Mouse (Mus musculus) embryonic facial prominence, embryonic 14.5 days (tissue): ENCODE measurements around the gene Klk10. TPM values are rescaled to one million over a fixed set of nuclear protein-coding genes. Genes with fewer than 3 reads are reported as not detected.

ENCODE experiments used
- ATAC-seq: fragments of 200-750 bp; cut with Nextera tagmentation; 2 replicates; pipeline ENCODE4 v1.8.0; 2017; ENCODE audit warnings: low read depth, moderate number of reproducible peaks, moderate TSS enrichment
- DNase-seq: peaks from one replicate; pipeline ENCODE4 v3.0.0-alpha.2; 2015; ENCODE audit warnings: low spot score
- H3K27ac ChIP-seq: fragments of 300-500 bp; sonication (generic); replicated peaks from 2 replicates; pipeline ENCODE4 v1.5.1; 2014; ENCODE audit warnings: low read depth, mild to moderate bottlenecking, low read length, moderate library complexity
- H3K27me3 ChIP-seq: fragments of 300-500 bp; sonication (generic); replicated peaks from 2 replicates; pipeline ENCODE4 v1.6.1; 2014; ENCODE audit warnings: low read length; ENCODE audit not compliant: control insufficient read depth, insufficient read depth
- H3K36me3 ChIP-seq: fragments of 300-500 bp; sonication (generic); 2 replicates; pipeline ENCODE4 v1.6.1; 2014; ENCODE audit warnings: low read length, mixed read lengths; ENCODE audit not compliant: control insufficient read depth, insufficient read depth
- H3K4me1 ChIP-seq: fragments of 300-500 bp; sonication (generic); 2 replicates; pipeline ENCODE4 v1.6.1; 2014; ENCODE audit warnings: antibody characterized with exemption, low read length; ENCODE audit not compliant: control insufficient read depth, insufficient read depth
- H3K4me2 ChIP-seq: fragments of 300-500 bp; sonication (generic); 2 replicates; pipeline ENCODE4 v1.6.1; 2014; ENCODE audit warnings: low read depth, mild to moderate bottlenecking, low read length, moderate library complexity, mixed read lengths
- H3K4me3 ChIP-seq: fragments of 300-500 bp; sonication (generic); 2 replicates; pipeline ENCODE4 v1.5.1; 2014; ENCODE audit warnings: low read depth, mild to moderate bottlenecking, low read length
- H3K9ac ChIP-seq: fragments of 300-500 bp; sonication (generic); 2 replicates; pipeline ENCODE4 v1.6.1; 2014; ENCODE audit warnings: low read depth, mild to moderate bottlenecking, low read length, moderate library complexity, mixed read lengths
- H3K9me3 ChIP-seq: fragments of 300-500 bp; sonication (generic); 2 replicates; pipeline ENCODE4 v1.6.1; 2016; ENCODE audit warnings: low read length; ENCODE audit not compliant: control insufficient read depth
- WGBS: fragments of 180-500 bp; shearing (Covaris S2); extraction: QIAGEN DNeasy Blood & Tissue Kit; methylation state at CpG from one replicate; pipeline ENCODE4 v1.1.7; 2014; 5-methylcytosine and 5-hydroxymethylcytosine counted together
- polyA plus RNA-seq: library from polyadenylated mRNA; unstranded; fragments of >200 nt; fragmentation: Nextera tagmentation; extraction: Ambion mirVana; gene quantifications from 2 replicates; pipeline ENCODE4 v1.2.1, GENCODE M21; 2014

Klk10 gene
- polyA plus RNA-seq, 1 experiment from 2014 or later = 17.2 TPM

DNA sequence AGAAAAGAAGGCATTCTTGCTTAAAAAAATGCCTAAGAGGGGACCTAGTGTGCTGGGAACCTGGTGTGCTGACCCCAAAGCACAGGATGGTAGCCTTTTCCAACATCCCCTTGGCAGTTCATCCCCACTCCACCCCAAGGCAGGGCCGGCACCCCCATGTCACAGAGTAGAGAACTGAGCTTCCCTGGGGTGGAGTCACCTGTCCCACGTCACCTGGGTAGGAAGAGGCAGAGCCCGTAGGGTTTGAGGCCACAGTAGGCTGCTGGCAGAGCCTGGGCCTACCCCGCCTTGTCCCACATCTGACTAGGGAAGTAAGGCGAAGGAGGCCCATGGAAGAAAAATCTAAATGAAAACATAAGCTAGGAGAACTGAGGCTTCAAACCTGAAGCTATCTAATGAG is 6.5 kb upstream of the Klk10 start, which contains the start of gene Klk11:
Klk11 (plus strand) TSS at position 241 of the 400 bp plus-strand sequence.
- Histone ChIP-seq H3K27me3 (no peaks in the 10 kb centered on the region), H3K4me3 (no peak within 1 kb of the TSS), H3K9ac (no peak within 1 kb of the TSS; the same call in 1 of the 2 replicates), H3K4me1 (0 out of 2 replicates have a peak, but pooled peaks cover 2% of the 10 kb centered on the region), H3K4me2 (no peak within 1 kb of the TSS), H3K36me3 (no peaks in the 10 kb centered on the region), H3K9me3 (no peaks in the 10 kb centered on the region), H3K27ac (peak within 1 kb of the TSS; percentile 65; the same call in 1 of the 2 replicates)
- ATAC-seq (no peak), DNase-seq (no peak)
- WGBS = 86% methylated on average over 5 of the region's 5 CpGs

DNA sequence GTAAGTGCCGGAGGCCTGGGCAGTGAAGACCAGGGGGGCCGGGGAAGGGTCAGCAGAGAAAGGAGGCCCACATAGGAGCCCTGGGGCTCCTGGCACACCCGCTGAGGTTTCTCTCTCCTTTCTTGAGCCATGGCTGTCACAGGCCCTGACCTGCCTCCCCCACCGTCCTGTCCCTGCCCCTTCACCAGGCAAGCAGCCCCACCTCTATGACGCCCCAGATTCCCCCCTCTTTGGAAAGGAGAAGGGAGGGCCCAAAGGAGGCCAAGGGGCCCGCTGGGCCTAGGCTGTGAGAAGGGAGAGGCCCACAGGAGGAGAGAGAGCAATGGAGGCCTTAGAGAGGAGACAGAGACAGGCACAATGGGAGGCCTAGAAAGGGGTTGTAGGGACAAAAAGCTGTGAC is 6.0 kb upstream of the Klk10 start:
- Histone ChIP-seq H3K4me2 (no peak overlapping the region), H3K27ac (peak overlapping the region; percentile 65; the same call in 1 of the 2 replicates), H3K27me3 (no peaks in the 10 kb centered on the region), H3K4me1 (0 out of 2 replicates have a peak, but pooled peaks cover 2% of the 10 kb centered on the region), H3K36me3 (no peaks in the 10 kb centered on the region), H3K9me3 (no peaks in the 10 kb centered on the region), H3K4me3 (no peak overlapping the region), H3K9ac (no peak overlapping the region; the same call in 1 of the 2 replicates)
- DNase-seq = no peak
- peak; percentile 62 for ATAC-seq
- WGBS = 39% methylated on average over 5 of the region's 6 CpGs

DNA sequence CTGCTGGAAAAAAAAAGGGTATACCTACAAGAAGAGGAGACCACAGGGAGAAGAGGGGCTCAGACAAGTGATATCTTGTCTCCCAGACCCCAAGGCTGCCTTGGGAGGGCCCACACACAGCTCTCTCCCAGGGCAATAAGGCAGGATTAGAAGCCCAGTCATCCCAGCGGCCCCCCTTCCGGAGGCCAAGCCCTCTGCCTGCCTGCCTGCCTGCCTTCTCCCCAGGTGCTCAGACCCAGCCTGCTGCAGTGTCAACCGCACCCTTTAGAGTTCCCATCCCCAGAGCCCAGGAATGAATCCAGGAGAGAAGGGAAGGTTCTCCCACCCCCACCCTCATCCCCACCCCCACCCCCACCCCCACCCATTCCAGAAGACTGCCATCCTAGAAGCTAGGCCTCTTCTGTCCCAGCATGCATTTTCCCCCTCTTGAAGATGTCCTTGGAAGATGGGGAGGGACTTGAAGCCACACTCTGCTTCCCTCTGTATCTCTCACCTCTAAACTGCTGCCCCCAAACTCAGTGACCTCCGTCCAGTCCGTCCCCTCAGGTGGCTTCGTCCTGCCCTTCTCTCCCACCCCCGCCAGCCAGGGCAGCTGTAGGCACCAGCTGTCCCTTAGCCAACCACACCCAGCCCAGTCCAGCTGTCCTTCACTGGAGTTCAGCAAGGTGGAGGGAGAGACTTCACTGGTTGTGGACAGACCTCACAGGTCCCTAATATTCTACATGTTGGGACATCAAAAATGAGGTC is 5.4 kb upstream of the Klk10 start:
- Histone ChIP-seq H3K27me3 (no peaks in the 10 kb centered on the region), H3K36me3 (no peaks in the 10 kb centered on the region), H3K4me2 (no peak overlapping the region), H3K4me1 (0 out of 2 replicates have a peak, but pooled peaks cover 2% of the 10 kb centered on the region), H3K9ac (no peak overlapping the region), H3K4me3 (no peak overlapping the region), H3K27ac (no peak overlapping the region), H3K9me3 (no peaks in the 10 kb centered on the region)
- ATAC-seq (peak; percentile 71), DNase-seq (no peak)
- 49% methylated on average over 6 of the region's 7 CpGs for WGBS

DNA sequence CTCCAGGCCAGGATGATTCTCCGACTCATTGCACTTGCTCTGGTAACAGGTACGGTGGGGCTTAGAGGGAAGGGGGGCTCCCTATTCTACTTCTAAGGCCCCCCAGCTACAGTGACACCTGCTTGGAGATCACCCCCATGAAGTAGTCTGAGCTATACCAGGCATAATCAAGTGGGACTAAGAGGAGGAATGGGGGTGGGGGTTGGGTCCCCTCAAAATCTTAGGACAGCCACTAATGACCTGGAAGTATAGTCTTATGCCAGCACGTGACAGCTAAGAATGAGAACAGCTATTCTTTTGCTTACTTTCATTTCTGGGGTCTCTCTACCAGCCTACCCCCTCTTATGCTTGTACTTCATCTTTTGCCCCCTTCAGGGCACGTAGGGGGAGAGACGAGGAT is 4.3 kb upstream of the Klk10 start:
- H3K36me3 ChIP-seq = no peaks in the 10 kb centered on the region
- no peaks in the 10 kb centered on the region for H3K27me3 ChIP-seq
- 78% methylated on average over 5 of the region's 5 CpGs for WGBS
- H3K4me3 ChIP-seq = no peak overlapping the region
- 0 out of 2 replicates have a peak, but pooled peaks cover 2% of the 10 kb centered on the region for H3K4me1 ChIP-seq
- H3K4me2 ChIP-seq = no peak overlapping the region
- H3K9ac ChIP-seq = no peak overlapping the region
- DNase-seq = no peak
- no peak for ATAC-seq
- H3K9me3 ChIP-seq = no peaks in the 10 kb centered on the region
- H3K27ac ChIP-seq = no peak overlapping the region

DNA sequence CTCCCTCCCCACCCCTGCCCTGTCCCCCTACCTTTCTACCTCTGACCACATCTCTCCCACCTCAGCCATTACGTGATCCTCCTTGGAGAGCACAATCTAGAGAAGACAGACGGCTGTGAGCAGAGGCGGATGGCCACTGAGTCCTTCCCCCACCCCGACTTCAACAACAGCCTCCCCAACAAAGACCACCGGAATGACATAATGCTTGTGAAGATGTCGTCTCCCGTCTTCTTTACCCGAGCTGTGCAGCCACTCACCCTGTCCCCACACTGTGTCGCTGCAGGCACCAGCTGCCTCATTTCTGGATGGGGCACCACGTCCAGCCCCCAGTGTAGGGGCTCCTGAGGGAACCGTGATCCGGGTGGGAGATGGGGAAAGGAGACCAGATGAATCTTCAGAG is 3.4 kb upstream of the Klk10 start:
- Histone ChIP-seq H3K4me3 (no peak overlapping the region), H3K9me3 (no peaks in the 10 kb centered on the region), H3K27me3 (no peaks in the 10 kb centered on the region), H3K27ac (no peak overlapping the region), H3K9ac (no peak overlapping the region), H3K36me3 (no peaks in the 10 kb centered on the region), H3K4me1 (0 out of 2 replicates have a peak, but pooled peaks cover 2% of the 10 kb centered on the region), H3K4me2 (no peak overlapping the region)
- ATAC-seq (no peak), DNase-seq (no peak)
- 83% methylated on average over 12 of the region's 12 CpGs for WGBS

DNA sequence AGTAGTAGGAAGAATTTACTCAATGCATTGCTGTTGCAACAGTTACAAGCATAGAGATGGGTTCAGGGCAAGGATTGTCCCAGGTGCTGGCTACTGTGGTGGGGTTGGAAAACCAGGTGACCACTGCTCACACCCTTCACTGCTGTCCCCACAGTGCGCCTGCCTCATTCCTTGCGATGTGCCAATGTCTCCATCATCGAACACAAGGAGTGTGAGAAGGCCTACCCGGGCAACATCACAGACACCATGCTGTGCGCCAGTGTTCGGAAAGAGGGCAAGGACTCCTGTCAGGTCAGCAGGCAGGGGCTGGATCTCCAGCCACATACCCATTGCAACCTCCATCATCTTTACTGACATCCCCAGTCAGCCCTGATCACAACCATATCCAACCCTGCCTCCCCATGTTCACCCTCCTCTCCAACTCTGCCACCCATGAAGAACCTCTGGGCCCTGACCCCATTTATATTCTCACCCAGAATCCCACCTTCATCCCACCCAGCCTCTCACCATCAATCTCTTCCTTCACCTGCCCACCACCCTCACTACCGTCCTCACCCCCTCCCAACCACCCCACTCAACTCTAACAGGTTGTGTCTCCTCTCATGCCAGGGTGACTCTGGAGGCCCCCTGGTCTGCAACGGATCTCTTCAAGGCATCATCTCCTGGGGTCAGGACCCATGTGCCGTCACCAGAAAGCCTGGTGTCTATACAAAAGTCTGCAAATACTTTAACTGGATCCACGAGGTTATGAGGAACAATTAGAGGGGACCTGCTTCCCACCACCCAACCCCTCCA is 2.5 kb upstream of the Klk10 start:
- Histone ChIP-seq H3K27me3 (peaks cover 5% of the 10 kb centered on the region; the same call in 1 of the 2 replicates), H3K4me2 (no peak overlapping the region), H3K4me1 (0 out of 2 replicates have a peak, but pooled peaks cover 2% of the 10 kb centered on the region), H3K9me3 (no peaks in the 10 kb centered on the region), H3K36me3 (no peaks in the 10 kb centered on the region), H3K9ac (no peak overlapping the region), H3K4me3 (no peak overlapping the region), H3K27ac (no peak overlapping the region)
- no peak for DNase-seq
- 86% methylated on average over 10 of the region's 10 CpGs for WGBS
- no peak for ATAC-seq

DNA sequence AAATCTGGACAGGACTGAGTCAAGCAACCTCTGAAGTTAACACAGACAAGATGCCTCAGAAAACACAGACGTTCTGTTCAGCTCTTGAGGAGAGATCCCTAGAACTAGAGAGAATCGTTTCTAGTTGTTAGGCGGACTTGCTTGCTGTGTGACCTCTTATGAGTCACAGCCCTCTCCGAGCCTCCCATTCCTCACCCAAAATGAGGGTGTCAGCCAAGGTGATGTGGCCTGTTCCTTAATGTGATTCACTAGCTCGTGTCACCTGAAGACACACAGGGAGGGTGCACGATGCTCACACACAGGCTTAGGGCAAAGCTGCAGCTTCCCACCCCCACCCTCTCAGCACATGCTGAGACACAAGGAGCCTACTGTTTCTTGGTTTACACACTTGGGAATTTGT is 594 bp upstream of the Klk10 start:
- WGBS = 48% methylated on average over 5 of the region's 6 CpGs
- Histone ChIP-seq H3K9me3 (no peaks in the 10 kb centered on the region), H3K36me3 (no peaks in the 10 kb centered on the region), H3K4me2 (no peak overlapping the region), H3K9ac (no peak overlapping the region), H3K4me1 (no peaks in the 10 kb centered on the region), H3K27ac (no peak overlapping the region), H3K27me3 (peaks cover 8% of the 10 kb centered on the region; the same call in 1 of the 2 replicates), H3K4me3 (no peak overlapping the region)
- DNase-seq (no peak), ATAC-seq (no peak)

DNA sequence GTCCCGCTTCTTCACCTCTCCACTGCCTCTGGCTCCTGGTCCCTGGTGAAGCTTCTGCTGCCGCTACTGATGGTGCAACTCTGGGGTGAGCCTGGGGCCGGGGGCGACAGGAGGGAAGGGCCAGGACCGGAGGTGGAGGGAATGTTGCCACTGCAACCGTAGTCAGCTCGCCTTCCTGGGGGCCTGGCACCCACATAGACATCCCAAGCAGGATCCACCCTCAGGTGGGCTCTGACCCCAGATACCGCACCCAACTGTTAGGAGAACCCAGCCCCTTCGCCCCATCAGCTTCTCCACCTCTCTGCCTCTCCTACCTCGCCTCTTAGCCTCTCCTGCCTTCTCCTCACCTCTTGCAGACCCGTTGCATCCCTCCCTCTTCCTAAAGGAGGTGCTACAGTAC is 706 bp downstream of the Klk10 start:
- 82% methylated on average over 10 of the region's 11 CpGs for WGBS
- H3K4me2 ChIP-seq = no peak overlapping the region

More for the DNA sequence above, 706 bp downstream of the Klk10 start:
- H3K9ac ChIP-seq = no peak overlapping the region
- H3K36me3 ChIP-seq = no peaks in the 10 kb centered on the region
- H3K27ac ChIP-seq = no peak overlapping the region
- H3K9me3 ChIP-seq = no peaks in the 10 kb centered on the region
- H3K4me1 ChIP-seq = no peaks in the 10 kb centered on the region
- H3K4me3 ChIP-seq = no peak overlapping the region
- H3K27me3 ChIP-seq = peaks cover 8% of the 10 kb centered on the region; the same call in 1 of the 2 replicates
- no peak for ATAC-seq
- no peak for DNase-seq
